Mouse (Mus musculus) CH12.LX (cell line): ENCODE measurements around the gene Edem2.

Source experiments
- BHLHE40 ChIP-seq: IDR thresholded peaks from 2 replicates; pipeline ENCODE4 v1.6.1; 2011; ENCODE audit warnings: mild to moderate bottlenecking, low read depth, low read length, improper control_type of control experiment
- CHD1 ChIP-seq: IDR thresholded peaks from 2 replicates; pipeline ENCODE4 v1.6.1; 2012; ENCODE audit warnings: low read depth, low read length, improper control_type of control experiment, inconsistent platforms
- CTCF ChIP-seq, 2 experiments: IDR thresholded peaks in 1 of 2; conservative IDR thresholded peaks in 1 of 2; 2 replicates each; pipeline ENCODE4 v1.5.1; 2011 to 2012; ENCODE audit warnings: low read depth in 2 of 2, low read length in 2 of 2, improper control_type of control experiment in 1 of 2, inconsistent platforms in 1 of 2, mild to moderate bottlenecking in 1 of 2, moderate library complexity in 1 of 2
- IRF4 ChIP-seq: IDR thresholded peaks from 2 replicates; pipeline ENCODE4 v1.6.1; 2014; ENCODE audit warnings: low read depth, mild to moderate bottlenecking, inconsistent platforms, low read length, improper control_type of control experiment
- MAFK ChIP-seq: IDR thresholded peaks from 2 replicates; pipeline ENCODE4 v1.6.1; 2011; ENCODE audit warnings: low read length, improper control_type of control experiment; ENCODE audit not compliant: insufficient replicate concordance
- MAX ChIP-seq: IDR thresholded peaks from 2 replicates; pipeline ENCODE4 v1.6.1; 2011; ENCODE audit warnings: low read length, improper control_type of control experiment
- NELFE ChIP-seq: IDR thresholded peaks from 2 replicates; pipeline ENCODE4 v1.6.1; 2011; ENCODE audit warnings: low read depth, low read length, improper control_type of control experiment
- NRF1 ChIP-seq: IDR thresholded peaks from 2 replicates; pipeline ENCODE4 v1.6.1; 2014; ENCODE audit warnings: low read depth, mild to moderate bottlenecking, inconsistent platforms, low read length, improper control_type of control experiment, moderate library complexity
- POLR2A ChIP-seq: IDR thresholded peaks from 2 replicates; pipeline ENCODE4 v1.6.1; 2011; ENCODE audit warnings: low read depth, mild to moderate bottlenecking, improper control_type of control experiment, low read length
- POLR2AphosphoS2 ChIP-seq: IDR thresholded peaks from 2 replicates; pipeline ENCODE4 v1.6.1; 2011; ENCODE audit warnings: low read depth, low read length, improper control_type of control experiment
- RAD21 ChIP-seq: IDR thresholded peaks from 2 replicates; pipeline ENCODE4 v1.6.1; 2011; ENCODE audit warnings: low read depth, mild to moderate bottlenecking, low read length, improper control_type of control experiment, moderate library complexity
- SMC3 ChIP-seq: IDR thresholded peaks from 2 replicates; pipeline ENCODE4 v1.6.1; 2011; ENCODE audit warnings: low read depth, low read length, improper control_type of control experiment
- USF1 ChIP-seq: IDR thresholded peaks from 2 replicates; pipeline ENCODE4 v1.6.1; 2014; ENCODE audit warnings: low read depth, mild to moderate bottlenecking, inconsistent platforms, low read length, improper control_type of control experiment
- ZC3H11A ChIP-seq: IDR thresholded peaks from 2 replicates; pipeline ENCODE4 v1.6.1; 2012; ENCODE audit warnings: low read depth, mild to moderate bottlenecking, inconsistent platforms, low read length, improper control_type of control experiment

DNA sequence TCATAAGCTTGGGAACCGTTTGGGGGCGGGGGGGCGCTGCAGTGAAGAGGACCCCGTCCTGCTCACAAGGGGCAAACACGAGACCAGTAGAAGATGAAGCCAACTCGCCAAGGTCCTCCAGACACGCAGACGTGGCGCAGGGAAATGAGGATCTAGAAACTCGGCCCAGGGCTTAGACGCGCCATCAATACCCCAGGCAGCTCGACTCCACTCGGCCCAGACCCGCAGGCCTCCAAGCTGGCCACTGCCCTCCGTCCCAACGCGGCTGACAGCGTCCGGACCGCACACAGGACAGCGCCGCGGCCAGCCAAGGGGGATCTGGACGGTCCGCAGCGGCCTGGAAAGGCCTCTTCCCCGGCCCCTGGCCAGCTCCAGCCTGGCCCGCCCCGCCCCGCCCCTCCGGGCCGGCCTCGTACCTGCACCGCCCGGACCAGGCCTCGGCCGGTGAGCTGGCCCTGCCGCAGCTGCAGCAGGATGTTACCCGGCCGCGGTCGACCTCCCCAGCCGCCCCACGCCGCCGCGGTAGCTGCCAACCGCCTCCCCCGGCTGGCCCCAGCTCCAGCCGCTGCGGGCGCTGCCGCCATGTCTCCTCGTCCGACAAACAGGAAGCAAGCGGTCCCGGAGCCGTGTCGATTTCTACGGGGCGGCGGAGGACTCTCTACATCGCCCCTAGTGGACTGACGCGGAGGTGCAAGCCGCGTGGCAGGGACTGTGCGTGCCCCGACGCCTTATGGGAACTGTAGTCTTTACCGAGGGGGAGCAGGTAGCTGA, 37.4 kb downstream of the Edem2 start, which contains the start of gene Trpc4ap:
- peak; percentile 43 for TF ChIP-seq NRF1
- TF ChIP-seq CTCF (conservative IDR thresholded peaks at IDR 0.05 in 1 of 2, IDR thresholded peaks at IDR 0.05 in 1 of 2; ENCODE audit: low read depth in 2 of 2, low read length in 2 of 2): peak; percentile 72 to 81
- no peak for TF ChIP-seq MAFK
- TF ChIP-seq POLR2A: peak; percentile 92
- peak; percentile 28 for TF ChIP-seq RAD21
- no peak for TF ChIP-seq ZC3H11A
- TF ChIP-seq POLR2AphosphoS2: no peak; the same call in 1 of the 2 replicates
- peak; percentile 90 for TF ChIP-seq NELFE
- TF ChIP-seq MAX: peak; percentile 85
- no peak for TF ChIP-seq CHD1
- 0 out of 2 replicates have a peak, but pooled peaks have one; percentile 2 for TF ChIP-seq SMC3
- TF ChIP-seq BHLHE40: no peak
- peak; percentile 25; the same call in 1 of the 2 replicates for TF ChIP-seq USF1
- peak; percentile 52 for TF ChIP-seq IRF4
